Mouse (Mus musculus) liver, embryonic 16.5 days (tissue): Measurements from ENCODE around the gene Trappc2. TPM values are rescaled to one million over a fixed set of nuclear protein-coding genes. Genes with fewer than 3 reads are reported as not detected.

Experiments
- ATAC-seq: fragments of 200-750 bp; cut with Nextera tagmentation; 2 replicates; pipeline ENCODE4 v1.8.0; 2017; ENCODE audit warnings: low read depth, mild to moderate bottlenecking, moderate number of reproducible peaks, moderate library complexity
- H3K27ac ChIP-seq: fragments of 300-500 bp; sonication (generic); 2 replicates; pipeline ENCODE4 v1.5.1; 2014; ENCODE audit warnings: mild to moderate bottlenecking, low read length
- H3K27me3 ChIP-seq: fragments of 300-500 bp; sonication (generic); 2 replicates; pipeline ENCODE4 v1.6.1; 2014; ENCODE audit warnings: low read depth, low read length, mixed read lengths; ENCODE audit not compliant: control insufficient read depth, insufficient read depth
- H3K36me3 ChIP-seq: fragments of 300-500 bp; sonication (generic); 2 replicates; pipeline ENCODE4 v1.6.1; 2014; ENCODE audit warnings: mild to moderate bottlenecking; ENCODE audit not compliant: control insufficient read depth, insufficient read depth
- H3K4me1 ChIP-seq: fragments of 300-500 bp; sonication (generic); 2 replicates; pipeline ENCODE4 v1.6.1; 2014; ENCODE audit warnings: low read depth, low read length, mixed read lengths; ENCODE audit not compliant: control insufficient read depth
- H3K4me2 ChIP-seq: fragments of 300-500 bp; sonication (generic); 2 replicates; pipeline ENCODE4 v1.6.1; 2014; ENCODE audit warnings: low read depth, low read length, mixed read lengths
- H3K4me3 ChIP-seq: fragments of 300-500 bp; sonication (generic); 2 replicates; pipeline ENCODE4 v1.5.1; 2014; ENCODE audit warnings: low read depth, mild to moderate bottlenecking, low read length
- H3K9ac ChIP-seq: fragments of 300-500 bp; sonication (generic); 2 replicates; pipeline ENCODE4 v1.6.1; 2014; ENCODE audit warnings: low read depth, low read length
- H3K9me3 ChIP-seq: fragments of 300-500 bp; sonication (generic); replicated peaks from 2 replicates; pipeline ENCODE4 v1.6.1; 2016; ENCODE audit warnings: low read length; ENCODE audit not compliant: control insufficient read depth
- WGBS: fragments of 180-500 bp; shearing (Covaris S2); extraction: QIAGEN DNeasy Blood & Tissue Kit; methylation state at CpG from one replicate; pipeline ENCODE4 v1.1.7; 2014; ENCODE audit not compliant: insufficient replicate concordance; 5-methylcytosine and 5-hydroxymethylcytosine counted together
- polyA plus RNA-seq: library from polyadenylated mRNA; unstranded; fragments of >200 nt; fragmentation: Nextera tagmentation; extraction: Ambion mirVana; gene quantifications from 2 replicates; pipeline ENCODE4 v1.2.1, GENCODE M21; 2015

The Trappc2 gene
- polyA plus RNA-seq, result 9.9 and 10.2 TPM in 2 replicates

- Histone ChIP-seq H3K9ac (peak within 1 kb of the TSS; percentile 80), H3K4me3 (peak within 1 kb of the TSS; percentile 74), H3K4me2 (peak within 1 kb of the TSS; percentile 70), H3K9me3 (no peaks in the 10 kb centered on the region), H3K27me3 (no peaks in the 10 kb centered on the region; the same call in 1 of the 2 replicates), H3K27ac (peak within 1 kb of the TSS; percentile 63), H3K4me1 (peaks cover 8% of the 10 kb centered on the region), H3K36me3 (no peaks in the 10 kb centered on the region)
- WGBS, result 19% methylated on average over 33 of the region's 36 CpGs
- ATAC-seq, result no peak; the same call in 1 of the 2 replicates
These were observed at the start of gene Trappc2 for GRCm38 (mm10) chrX:166440036-166440615. Trappc2 (plus strand) TSS chrX:166440574.

DNA sequence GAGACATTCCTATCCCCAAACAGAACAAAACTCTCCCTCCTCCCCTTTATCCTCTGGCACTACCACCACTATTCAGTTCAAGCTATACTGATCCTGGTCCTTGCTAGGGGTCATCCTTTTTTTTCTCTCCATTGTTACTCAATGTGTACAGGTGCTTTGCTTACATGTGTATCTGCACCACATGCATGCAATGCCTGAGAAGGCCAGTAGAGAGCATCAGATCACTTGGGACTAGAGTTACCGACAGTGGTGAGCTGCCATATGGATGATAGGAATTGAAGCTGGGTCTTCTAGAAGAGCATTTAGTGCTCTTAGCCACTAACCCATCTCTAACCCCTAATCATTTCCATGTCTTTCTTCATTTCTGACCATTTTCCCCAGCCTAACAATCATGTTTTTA lies 46.6 kb upstream of the Trappc2 start:
- Histone ChIP-seq H3K4me2 (no peak overlapping the region), H3K9ac (no peak overlapping the region), H3K36me3 (no peaks in the 10 kb centered on the region), H3K4me1 (no peaks in the 10 kb centered on the region), H3K27ac (no peak overlapping the region), H3K27me3 (no peaks in the 10 kb centered on the region), H3K4me3 (no peak overlapping the region), H3K9me3 (no peaks in the 10 kb centered on the region)
- 60% methylated on average over 1 of the region's 1 CpGs for WGBS
- no peak for ATAC-seq

DNA sequence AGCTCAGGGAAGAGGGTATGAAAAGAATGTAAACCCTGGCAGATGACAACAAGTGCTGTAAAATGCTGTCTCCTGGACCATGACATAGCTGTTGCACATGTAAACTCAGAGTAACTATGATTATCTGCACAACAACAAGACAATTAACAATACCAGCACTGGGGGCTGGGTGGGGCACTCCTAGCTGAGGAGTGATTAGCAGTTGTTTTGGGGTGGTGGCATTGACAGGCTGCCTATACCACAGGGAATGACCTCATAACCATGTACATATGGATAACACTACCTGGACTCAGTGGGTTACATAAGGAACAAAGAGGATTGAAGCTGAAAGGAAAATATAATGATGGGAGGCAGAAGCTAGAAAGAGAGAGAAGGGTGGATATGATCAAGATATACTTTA lies 32.5 kb upstream of the Trappc2 start:
- H3K4me3 ChIP-seq, result no peak overlapping the region
- H3K36me3 ChIP-seq, result no peaks in the 10 kb centered on the region; the same call in 1 of the 2 replicates
- no peaks in the 10 kb centered on the region for H3K27me3 ChIP-seq
- H3K9ac ChIP-seq, result no peak overlapping the region
- H3K4me1 ChIP-seq, result no peaks in the 10 kb centered on the region
- H3K9me3 ChIP-seq, result no peaks in the 10 kb centered on the region
- peak; percentile 54; the same call in 1 of the 2 replicates for ATAC-seq
- no peak overlapping the region for H3K27ac ChIP-seq
- no peak overlapping the region for H3K4me2 ChIP-seq

- H3K4me1 ChIP-seq, result no peaks in the 10 kb centered on the region
- H3K27ac ChIP-seq, result no peak overlapping the region
- no peak overlapping the region for H3K9ac ChIP-seq
- ATAC-seq, result no peak
- H3K9me3 ChIP-seq, result no peaks in the 10 kb centered on the region
- no peaks in the 10 kb centered on the region for H3K36me3 ChIP-seq
- no peak overlapping the region for H3K4me3 ChIP-seq
- H3K27me3 ChIP-seq, result no peaks in the 10 kb centered on the region
- 60% methylated on average over 5 of the region's 6 CpGs for WGBS
- no peak overlapping the region for H3K4me2 ChIP-seq
These were observed 24.2 kb upstream of the Trappc2 start for GRCm38 (mm10) chrX:166416196-166416595.

DNA sequence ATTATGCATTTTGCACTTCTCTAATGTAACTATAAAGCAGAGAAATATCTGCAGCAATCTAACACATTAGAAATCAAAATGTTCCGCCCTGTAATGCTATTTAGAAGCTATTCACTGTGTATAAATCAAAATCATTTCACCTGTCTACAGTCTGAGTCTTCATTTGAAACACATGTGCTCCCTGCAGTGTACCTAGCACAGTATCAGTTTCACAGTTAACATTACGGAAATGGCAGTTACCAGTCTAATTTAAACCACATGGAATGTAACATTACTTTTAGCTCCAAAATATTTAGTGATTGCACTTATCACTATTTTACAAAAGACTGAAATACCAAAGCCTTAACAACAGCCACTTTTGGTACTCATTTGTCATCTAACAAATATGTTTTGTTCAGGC lies 5.6 kb upstream of the Trappc2 start:
- Histone ChIP-seq H3K9me3 (no peaks in the 10 kb centered on the region), H3K27me3 (no peaks in the 10 kb centered on the region), H3K4me3 (no peak overlapping the region), H3K9ac (no peak overlapping the region), H3K4me1 (peaks cover 4% of the 10 kb centered on the region), H3K36me3 (no peaks in the 10 kb centered on the region), H3K4me2 (no peak overlapping the region), H3K27ac (no peak overlapping the region)
- no peak for ATAC-seq
- WGBS, result 76% methylated on average over 2 of the region's 2 CpGs

DNA sequence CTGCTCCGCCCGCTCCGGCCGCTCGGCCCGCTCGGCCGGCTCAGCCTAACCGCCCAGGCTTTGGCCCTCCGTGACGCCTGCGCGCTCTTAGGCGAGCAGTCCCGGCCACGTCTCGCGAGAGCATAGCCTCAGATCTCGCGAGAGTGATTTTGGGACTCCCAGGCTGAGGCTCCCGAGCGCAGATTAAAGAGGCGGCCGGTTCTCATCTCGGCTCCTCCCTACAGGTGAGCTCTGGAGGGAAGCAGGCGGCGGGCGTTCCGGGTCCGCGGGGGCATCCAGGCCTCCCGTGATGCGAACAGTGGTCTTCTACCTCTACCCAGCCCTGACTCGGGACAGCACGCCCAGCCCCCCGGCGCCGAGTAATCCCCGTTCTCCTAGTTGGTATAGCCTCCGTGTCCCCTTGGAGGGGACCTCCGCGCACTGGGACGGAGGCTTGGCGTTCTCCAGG lies 266 bp downstream of the Trappc2 start, which contains the start of gene Ofd1:
TSS of gene Ofd1 (minus strand) at position 89 of the 448 bp plus-strand sequence.
- H3K9ac ChIP-seq, result peak within 1 kb of the TSS; percentile 80
- WGBS, result 13% methylated on average over 41 of the region's 44 CpGs
- ATAC-seq, result peak; percentile 99

GRCm38 (mm10) chrX:166444552-166444951 lies 4.2 kb downstream of the Trappc2 start:
- no peak for ATAC-seq
- H3K27me3 ChIP-seq, result no peaks in the 10 kb centered on the region; the same call in 1 of the 2 replicates
- 38% methylated on average over 3 of the region's 3 CpGs for WGBS
- peaks cover 8% of the 10 kb centered on the region for H3K4me1 ChIP-seq
- no peak overlapping the region for H3K27ac ChIP-seq
- no peak overlapping the region for H3K4me2 ChIP-seq
- no peaks in the 10 kb centered on the region for H3K9me3 ChIP-seq
- no peak overlapping the region for H3K9ac ChIP-seq
- no peaks in the 10 kb centered on the region for H3K36me3 ChIP-seq
- H3K4me3 ChIP-seq, result no peak overlapping the region

More for the DNA sequence above, 266 bp downstream of the Trappc2 start, which contains the start of gene Ofd1:
- peak within 1 kb of the TSS; percentile 74 for H3K4me3 ChIP-seq
- no peaks in the 10 kb centered on the region; the same call in 1 of the 2 replicates for H3K27me3 ChIP-seq
- H3K4me2 ChIP-seq, result peak within 1 kb of the TSS; percentile 70
- peaks cover 10% of the 10 kb centered on the region for H3K4me1 ChIP-seq
- H3K27ac ChIP-seq, result peak within 1 kb of the TSS; percentile 63
- no peaks in the 10 kb centered on the region for H3K36me3 ChIP-seq
- no peaks in the 10 kb centered on the region for H3K9me3 ChIP-seq

DNA sequence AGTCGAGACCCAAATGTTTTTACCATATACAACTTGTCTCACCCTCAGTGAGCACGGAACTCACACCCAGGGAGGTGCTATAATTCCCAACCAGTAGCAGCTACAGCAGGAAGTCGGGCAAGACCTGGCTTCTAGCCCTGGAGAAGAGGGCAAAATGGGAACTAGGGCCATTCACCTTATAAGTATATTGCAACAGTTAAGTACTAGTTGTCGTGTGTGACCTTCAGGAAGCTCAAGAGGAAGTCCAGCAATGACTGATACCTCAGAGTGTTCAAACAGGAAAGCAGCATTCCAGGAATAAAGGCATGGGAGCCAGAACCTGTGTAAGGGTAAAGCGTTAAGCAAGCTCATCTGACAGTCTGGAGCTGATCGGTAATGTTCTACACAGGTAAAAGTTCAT lies 13.2 kb downstream of the Trappc2 start:
- peaks cover 3% of the 10 kb centered on the region; the same call in 1 of the 2 replicates for H3K36me3 ChIP-seq
- no peak for ATAC-seq
- H3K27ac ChIP-seq, result no peak overlapping the region
- 53% methylated on average over 6 of the region's 6 CpGs for WGBS
- no peak overlapping the region for H3K4me3 ChIP-seq
- H3K9ac ChIP-seq, result no peak overlapping the region
- no peaks in the 10 kb centered on the region for H3K9me3 ChIP-seq
- no peak overlapping the region for H3K4me2 ChIP-seq
- H3K27me3 ChIP-seq, result no peaks in the 10 kb centered on the region
- no peaks in the 10 kb centered on the region for H3K4me1 ChIP-seq

GRCm38 (mm10) chrX:166454331-166454730 lies 14.0 kb downstream of the Trappc2 start:
- no peak overlapping the region for H3K4me3 ChIP-seq
- no peaks in the 10 kb centered on the region for H3K27me3 ChIP-seq
- H3K27ac ChIP-seq, result no peak overlapping the region
- H3K4me1 ChIP-seq, result no peaks in the 10 kb centered on the region
- WGBS, result 71% methylated on average over 3 of the region's 3 CpGs
- no peak overlapping the region for H3K4me2 ChIP-seq
- no peaks in the 10 kb centered on the region for H3K9me3 ChIP-seq
- no peak for ATAC-seq
- H3K9ac ChIP-seq, result no peak overlapping the region
- H3K36me3 ChIP-seq, result peaks cover 3% of the 10 kb centered on the region; the same call in 1 of the 2 replicates
